Mouse (Mus musculus): ENCODE measurements around the gene Gm10799.

DNA sequence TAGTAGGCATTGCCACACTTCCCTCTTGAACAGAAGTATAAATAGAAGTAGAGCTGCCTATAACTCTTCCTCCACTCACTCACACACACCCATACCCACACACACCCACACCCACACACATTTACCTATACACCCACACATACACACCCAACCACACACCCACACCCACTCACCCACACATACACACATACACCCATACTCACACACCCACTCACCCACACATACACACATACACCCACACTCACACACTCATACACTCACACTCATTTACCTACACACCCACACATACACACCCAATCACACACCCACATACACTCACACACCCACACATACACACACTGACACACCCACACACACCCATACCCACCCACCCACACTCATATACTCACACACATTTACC, 14.1 kb upstream of the Gm10799 start:
- no peak for TF ChIP-seq CTCF (IDR thresholded peaks at IDR 0.05; ENCODE audit: extremely low read depth, insufficient read depth, low read length)
- TF ChIP-seq POLR2A (IDR thresholded peaks at IDR 0.05; ENCODE audit: extremely low read depth, insufficient read depth, low read length) = no peak
